Mouse (Mus musculus) fat pad, adult 2 months (tissue): ENCODE data around the gene Oprd1.

Experiments
- DNase-seq: peaks from one replicate; pipeline ENCODE4 v3.0.0-alpha.2; 2011; ENCODE audit warnings: low read depth, low spot score; ENCODE audit errors: extremely low read depth

The Oprd1 gene

GRCm38 (mm10) chr4:132144080-132144841, at the start of gene Oprd1:
TSS of gene Oprd1 (minus strand) at chr4:132144486.
- no peak for DNase-seq

- no peak for DNase-seq
These were observed 43.6 kb upstream of the Oprd1 start for GRCm38 (mm10) chr4:132187826-132188401.

DNA sequence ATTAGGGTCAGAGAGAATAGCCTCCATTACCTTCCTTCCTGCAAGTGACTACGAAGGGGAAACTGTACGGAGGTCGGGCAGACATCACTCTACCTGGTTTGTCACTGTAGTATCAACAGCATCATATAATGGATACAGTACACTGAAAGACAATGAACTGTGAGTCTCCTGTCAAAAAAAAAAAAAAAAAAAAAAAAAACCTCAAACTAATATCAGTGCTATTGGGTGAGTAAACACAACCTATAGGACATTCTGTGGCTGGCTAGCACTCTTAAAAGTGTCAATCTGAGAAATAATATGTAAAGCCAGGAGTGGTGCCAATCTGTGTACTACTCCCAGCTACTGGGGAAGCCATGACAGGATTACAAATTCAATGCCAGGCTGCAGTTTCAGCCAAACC, 38.9 kb upstream of the Oprd1 start:
- no peak for DNase-seq

DNA sequence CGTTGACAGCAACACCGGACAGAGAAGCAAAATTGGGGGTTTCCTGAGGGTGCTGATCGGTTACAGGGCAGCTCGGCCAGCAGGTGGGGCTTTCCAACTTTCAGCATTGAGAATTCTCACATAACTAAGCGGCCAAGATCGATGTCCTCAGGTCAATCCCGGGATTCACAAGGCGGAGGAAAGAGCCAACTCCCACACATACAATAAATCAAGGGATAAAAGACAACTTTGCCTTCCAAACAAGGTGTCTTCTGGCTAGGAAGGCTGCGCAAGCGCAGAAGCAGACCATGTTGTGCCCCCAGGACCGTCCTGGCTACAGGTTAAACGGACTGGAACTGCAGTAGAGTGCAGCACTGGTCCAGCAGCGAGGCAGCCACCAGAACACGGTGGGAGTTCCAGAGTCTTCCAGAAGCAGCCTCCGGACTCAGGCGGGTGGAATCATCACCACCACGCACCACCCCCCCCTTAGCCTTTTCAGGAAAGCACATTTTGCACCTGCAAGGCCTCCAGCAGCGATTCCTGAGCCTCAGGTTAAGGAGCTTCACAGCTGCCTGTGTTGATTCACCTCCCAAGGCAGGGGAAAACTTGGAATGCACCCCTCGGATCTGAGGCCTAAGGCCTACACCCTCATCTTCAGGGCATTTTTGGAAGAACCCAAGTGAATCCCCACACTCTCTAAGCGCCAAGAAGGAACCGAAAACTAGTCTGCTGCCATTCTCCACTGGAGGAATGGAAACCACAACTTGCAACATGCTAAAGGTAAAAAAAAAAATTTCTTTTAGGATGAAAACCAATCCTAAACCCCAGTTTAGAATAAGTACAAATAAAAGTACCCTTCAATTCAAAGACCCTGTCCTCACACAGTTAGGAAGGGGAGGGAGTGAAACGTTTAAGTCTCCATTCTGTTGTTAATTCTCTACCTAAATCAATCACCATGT, 37.7 kb upstream of the Oprd1 start:
- peak; percentile 76 for DNase-seq

GRCm38 (mm10) chr4:132180710-132181109, 36.4 kb upstream of the Oprd1 start:
- DNase-seq, result no peak

- DNase-seq, result no peak
These were observed 34.4 kb upstream of the Oprd1 start for GRCm38 (mm10) chr4:132178630-132179059.

DNA sequence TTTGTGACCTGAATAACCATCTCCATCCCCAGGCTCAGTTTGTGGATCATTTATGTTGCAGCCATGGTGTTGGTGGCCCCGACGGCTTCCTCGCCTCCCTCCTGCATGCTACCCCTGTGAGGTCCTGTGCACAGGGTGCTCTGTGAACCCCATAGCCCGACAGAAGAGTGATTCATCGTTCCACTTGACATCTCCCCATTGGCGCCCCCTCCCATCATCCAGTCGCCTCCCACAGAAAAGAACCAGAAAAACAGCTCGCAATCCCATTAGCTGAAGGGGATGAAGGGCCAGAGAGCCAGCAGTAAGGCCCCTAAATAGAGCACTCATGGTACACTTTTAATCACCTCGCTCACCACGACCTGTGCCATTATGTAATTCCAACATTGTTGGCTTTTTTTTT, 32.2 kb upstream of the Oprd1 start:
- no peak for DNase-seq

- no peak for DNase-seq
These were observed 26.6 kb upstream of the Oprd1 start for GRCm38 (mm10) chr4:132170891-132171290.

GRCm38 (mm10) chr4:132169761-132170160, 25.5 kb upstream of the Oprd1 start:
- DNase-seq, result no peak

DNA sequence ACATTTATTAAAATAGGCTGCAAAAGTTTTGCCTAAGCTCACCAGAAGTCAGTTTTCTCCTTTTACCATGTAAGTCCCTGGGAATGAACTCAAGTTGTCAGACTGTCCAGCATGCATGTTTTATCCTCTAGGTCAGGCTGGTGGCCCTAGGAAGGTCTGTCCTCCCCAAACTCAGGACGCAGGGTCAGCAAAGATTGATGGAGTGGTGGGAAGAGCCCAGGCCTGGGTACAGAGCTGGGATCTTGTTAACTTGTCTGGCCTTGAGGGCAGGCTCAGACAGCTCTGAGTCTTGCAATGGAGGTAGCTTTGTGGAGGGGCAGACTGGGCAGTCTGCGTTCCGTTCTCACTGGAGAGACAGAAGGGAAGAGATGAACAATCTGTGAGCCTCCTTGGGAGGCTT, 25.0 kb upstream of the Oprd1 start:
- DNase-seq, result no peak

DNA sequence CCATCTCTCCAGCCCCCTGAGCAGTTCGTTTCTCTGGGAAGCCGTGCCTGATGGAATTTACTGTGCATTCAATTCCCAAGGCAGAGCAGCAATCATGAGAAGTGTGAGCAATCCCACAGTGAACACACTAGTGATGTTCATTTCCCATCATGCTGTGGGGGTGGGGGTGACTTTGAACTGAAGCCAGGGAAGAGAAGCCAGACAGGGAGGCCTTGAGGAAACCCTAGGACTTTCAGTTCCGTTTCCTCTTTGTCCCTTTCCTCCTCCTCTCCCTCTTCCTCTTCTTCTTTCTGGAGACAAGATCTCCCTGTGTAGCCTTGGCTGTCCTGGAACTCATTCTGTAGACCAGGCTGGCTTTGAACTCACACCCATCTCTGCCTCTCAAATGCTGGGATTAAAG, 23.1 kb upstream of the Oprd1 start:
- DNase-seq, result no peak

DNA sequence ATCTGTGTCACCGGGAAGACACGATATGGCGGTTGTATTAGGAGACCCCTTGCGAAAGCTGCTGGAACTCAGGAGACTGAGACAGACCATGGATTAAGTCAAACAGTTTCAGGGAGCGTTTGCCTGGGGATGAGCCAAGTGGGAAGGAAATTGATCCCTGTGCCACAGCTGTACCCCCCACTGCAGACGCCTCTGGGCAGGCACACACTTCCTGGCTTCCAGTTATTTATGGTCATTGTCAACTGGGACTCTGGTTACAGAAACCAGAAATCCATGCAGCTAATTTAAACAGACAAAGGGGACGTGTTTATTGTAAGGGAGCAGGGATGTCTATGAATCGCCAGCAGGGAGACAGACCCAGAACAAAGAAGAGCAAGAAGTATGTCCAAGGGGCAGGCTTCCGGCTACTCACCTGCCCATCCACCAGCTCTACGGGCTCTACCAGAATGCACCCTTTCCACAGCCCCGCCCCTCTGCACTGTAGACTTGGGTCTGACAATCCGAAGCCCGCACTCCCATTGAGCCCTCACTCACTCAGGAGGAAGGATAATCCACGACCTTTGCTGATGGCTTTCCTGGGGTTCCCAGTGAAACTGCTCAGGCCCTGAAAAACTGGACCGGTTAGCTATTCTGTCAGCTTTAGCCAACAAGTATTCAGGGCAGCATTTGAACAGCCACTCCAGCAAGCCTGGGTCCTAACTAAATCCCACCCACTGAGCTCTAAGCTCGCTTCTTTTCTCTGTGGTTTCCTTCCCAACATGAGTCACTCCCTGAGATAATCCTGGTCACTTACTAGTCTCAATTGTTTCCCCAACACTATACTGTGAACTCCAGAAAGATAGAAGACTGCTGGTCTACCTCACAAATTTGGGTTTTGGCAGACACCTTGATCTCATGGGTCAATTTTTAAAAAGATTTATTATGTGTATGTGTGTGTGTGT, 22.3 kb upstream of the Oprd1 start:
- no peak for DNase-seq

DNA sequence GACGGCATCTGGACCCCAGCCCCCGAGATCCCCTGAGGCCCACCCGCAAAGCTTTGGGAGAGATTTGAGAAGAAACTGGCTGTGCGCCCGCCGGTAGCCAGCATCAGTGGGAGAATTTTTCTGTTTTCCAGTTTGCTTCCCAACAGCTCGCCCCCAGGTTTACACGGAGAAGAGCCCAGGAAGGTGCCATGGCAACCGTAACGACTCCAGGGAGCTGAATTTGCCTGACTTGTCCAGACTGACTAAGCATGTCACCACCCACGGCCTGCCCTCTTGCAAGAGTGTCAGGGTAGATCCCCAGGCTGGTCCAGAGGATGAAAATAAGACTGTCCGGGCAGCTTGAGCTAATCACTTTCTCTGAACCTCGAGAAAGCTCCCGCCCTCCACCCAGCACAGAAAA, 21.4 kb upstream of the Oprd1 start:
- no peak for DNase-seq

DNA sequence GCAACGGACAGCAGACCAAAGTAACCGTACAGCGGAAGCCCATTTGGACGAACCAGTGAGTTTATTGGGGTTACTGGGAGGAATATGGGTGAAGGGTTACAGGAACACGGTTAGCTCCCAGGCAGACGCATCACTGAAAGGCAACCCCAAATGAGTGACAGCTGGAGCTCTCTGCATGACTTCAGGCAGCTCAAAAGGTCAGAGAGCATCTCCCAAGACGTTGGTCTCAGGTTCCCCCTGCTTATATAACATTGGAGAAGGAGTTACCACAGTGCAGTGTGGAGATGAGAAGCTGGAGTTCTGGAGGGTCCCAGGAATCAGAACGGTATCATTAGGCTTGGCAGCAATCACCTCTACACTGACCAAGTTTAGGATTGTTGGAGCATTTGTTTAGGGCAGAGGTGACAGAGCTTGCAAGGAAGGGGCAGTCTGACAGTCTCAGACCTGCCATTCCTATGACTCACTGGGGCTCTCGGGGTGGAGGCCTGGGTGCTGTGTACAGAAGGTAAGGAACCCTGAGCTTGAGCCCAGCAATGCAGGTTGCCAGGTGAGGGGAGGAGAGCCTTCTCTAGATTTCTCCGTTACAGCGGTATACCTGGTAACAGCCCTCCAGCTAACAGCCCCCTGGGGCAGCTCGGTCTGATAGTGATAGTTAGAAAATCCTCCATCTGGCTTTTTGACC, 12.8 kb upstream of the Oprd1 start:
- no peak for DNase-seq

GRCm38 (mm10) chr4:132154877-132155670, 10.8 kb upstream of the Oprd1 start:
- no peak for DNase-seq

DNA sequence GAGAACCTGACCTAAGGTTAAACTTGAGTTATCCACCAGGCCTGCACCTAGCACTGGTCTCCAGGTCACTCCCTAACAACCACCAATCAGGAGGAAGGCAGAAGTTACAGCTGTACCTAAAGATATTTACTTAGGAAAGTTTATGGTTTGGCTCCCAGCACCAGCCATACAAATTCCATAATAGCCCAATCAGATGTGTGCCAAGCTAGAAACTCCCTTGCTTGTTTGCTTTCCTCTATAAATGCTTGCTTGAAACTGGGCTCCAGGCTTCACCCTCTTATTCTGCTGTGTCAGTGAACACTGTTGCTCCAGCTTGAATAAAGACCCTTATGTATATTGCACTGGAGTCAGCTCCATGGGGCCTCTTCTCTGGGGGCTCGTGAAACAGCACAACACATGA, 7.4 kb upstream of the Oprd1 start:
- no peak for DNase-seq

DNA sequence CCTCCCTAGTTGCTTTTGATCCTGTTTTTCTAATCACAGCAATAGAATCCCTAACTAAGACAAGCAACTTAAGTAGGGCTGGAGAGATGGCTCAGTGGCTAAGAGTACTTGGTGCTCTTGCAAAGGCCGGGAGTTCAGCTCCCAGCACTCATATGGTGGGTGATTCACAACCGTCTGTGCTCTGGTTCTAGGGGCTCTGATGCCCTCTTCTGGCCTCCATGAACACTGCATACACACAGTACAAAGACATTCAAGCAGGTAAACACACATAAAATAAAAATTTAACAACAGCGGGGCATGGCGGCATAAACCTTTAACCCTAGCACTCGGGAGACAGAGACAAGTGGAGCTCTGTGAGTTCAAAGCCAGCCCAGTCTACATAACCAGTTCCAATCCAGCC, 1.9 kb upstream of the Oprd1 start:
- DNase-seq, result no peak

DNA sequence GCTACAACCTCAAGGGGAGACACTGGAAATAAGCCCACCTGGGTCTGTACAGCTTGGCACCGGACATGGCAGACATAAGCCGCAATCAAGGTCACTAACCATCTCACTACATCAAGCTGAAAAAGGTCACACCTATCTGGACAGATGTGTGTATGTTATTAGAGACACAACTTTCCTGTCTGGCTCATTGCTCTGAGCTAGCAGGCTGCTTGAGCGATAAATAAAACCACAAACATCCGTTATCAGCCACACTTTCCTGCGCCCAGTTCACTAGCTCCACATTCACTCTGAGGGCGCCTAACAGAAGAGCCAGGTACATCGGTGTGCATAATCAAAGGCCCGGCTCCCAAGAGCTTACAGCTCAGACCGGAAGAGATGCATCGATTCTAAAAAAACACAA, 806 bp upstream of the Oprd1 start:
- DNase-seq, result no peak

DNA sequence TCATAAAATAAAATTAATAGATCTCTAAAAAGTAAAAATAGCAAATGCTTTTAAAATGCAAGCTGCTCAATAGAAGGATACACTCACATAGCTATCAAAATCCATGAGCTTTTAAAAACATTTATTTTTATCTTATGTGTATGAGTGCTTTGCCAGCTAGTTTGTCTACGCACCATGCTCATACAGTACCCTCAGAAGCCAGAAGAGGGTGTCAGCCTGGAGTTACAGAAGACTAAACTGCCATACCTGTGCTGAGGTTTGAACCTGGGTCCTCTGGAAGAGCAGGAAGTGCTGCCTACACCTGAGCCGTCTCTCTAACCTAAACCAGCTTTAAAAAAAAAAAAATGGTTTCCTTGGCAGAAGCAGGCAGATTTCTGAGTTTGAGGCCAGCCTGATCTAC, 5.6 kb downstream of the Oprd1 start:
- DNase-seq, result no peak
